Mouse (Mus musculus) 3134 (cell line): ENCODE results near the gene Limd1.

Experiments
- DNase-seq: peaks from one replicate; pipeline ENCODE4 v3.0.0-alpha.2; 2011; ENCODE audit warnings: low spot score; ENCODE audit not compliant: insufficient read length; ENCODE audit errors: extremely low read depth

Gene Limd1

GRCm38 (mm10) chr9:123480253-123480921 is 1.9 kb downstream of the Limd1 start:
- no peak for DNase-seq

DNA sequence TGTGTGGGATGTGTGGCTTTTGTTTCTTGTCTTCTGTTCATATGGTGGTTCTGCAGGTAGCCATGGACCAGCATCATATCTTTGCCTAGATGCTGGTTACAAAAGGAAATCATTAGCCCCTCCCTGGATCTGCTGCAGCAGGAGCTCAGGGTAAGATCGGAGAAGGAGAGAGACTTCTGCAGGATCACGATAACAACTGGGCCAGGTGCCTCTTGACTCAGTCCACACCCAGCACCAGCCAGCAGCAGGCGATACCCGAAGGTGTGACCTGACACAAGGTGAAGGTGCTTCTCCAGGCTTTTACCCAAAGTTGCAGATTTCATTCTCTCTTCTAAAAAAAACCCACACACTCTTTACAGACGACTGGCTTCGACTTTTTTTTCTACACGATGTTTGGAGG is 2.6 kb downstream of the Limd1 start:
- no peak for DNase-seq

DNA sequence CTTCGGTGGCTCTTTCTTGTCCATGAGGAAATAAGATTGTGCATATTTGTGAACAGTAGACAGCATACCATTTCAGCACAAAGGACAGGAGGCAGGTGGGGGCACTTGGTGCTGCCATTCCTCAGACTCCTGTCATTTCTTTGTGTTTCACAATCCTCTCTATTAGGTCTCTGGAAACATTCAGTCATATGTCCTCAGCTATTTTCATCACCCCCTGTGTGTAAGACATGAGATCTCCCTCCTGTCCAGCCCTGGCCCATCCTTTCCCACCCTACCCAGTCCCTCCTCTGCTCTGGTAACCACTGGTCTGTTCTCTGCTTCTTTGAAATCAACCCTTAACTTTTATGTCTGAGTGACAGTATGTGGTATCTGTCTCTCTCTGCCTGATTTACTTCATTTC is 5.1 kb downstream of the Limd1 start:
- DNase-seq = no peak

GRCm38 (mm10) chr9:123484830-123485229 is 6.3 kb downstream of the Limd1 start:
- no peak for DNase-seq

- DNase-seq = no peak
Measured at GRCm38 (mm10) chr9:123485561-123485960, 7.1 kb downstream of the Limd1 start.

DNA sequence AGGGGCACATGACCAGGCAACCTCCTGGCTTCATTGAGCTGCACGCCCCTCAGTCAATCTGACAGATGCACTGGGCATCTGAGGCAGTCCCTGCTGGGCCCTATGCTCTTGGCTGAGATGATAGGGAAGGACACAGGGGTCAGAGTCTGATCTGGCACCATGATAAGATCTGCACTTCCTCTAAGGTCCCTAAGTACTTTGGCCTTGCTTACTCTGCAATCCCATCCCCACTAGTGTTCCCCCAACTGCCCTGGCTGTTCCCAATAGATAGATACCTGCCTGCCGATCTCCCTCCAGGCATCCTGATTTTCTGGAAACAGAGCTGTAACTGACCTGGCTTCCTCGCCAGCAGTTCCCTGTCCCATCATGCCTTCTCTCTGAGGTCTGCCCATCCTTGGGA is 8.1 kb downstream of the Limd1 start:
- no peak for DNase-seq

GRCm38 (mm10) chr9:123489073-123489472 is 10.6 kb downstream of the Limd1 start:
- no peak for DNase-seq

GRCm38 (mm10) chr9:123489727-123490343 is 11.3 kb downstream of the Limd1 start:
- DNase-seq = no peak

GRCm38 (mm10) chr9:123490930-123491329 is 12.4 kb downstream of the Limd1 start:
- no peak for DNase-seq

DNA sequence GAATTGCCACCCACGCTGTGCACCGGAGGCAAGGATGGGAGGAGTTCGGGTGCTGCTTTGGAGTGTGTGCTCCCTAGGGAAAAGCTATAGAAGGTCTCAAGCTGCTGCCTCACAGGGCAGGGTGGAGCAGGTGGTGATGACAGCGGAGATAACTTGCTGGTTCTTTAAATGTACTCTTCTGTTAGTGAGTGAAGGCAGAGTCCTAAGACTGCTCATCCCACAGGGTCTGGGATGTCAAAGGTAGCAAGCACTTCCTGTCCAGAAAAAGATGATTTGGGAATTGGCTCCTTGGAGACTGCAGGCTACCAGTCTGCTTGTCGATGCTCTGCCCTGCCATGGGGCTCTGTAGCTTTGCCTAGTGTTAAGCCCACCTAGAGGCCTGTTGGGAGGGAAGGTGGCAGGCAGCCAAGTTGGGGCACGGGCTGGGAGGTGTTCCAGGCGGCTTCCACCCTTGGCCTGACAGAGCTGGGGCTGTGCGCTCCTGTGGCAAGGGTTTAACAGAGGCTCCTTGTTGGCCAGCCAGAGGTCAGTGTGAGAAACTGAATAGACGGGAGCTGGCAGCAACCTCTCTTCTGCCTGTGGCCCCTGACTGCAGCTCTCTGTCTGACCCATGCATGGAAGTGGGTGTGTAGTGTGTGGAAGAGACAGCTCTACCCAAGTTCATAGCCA is 13.5 kb downstream of the Limd1 start:
- no peak for DNase-seq

- DNase-seq = no peak
Measured at GRCm38 (mm10) chr9:123496665-123497064, 18.2 kb downstream of the Limd1 start.

DNA sequence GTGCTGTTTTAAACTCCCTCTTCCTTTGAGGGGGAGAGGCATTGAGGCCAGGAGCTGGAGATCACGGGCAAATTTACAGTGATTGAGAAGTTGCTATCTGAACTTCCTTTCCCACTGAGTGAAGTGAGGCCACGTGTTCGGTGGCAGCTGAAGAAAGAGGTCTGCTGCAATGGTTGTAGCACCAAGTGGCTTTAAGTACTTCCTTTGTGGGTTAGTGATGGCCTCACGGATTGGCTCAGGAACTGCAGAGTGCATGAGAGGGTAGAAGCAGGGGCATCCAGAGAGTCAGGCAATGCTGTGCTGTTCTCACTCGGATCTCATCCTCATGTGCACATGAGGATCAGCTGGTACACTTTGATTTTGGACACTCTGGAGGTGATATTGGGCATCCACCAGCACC is 19.4 kb downstream of the Limd1 start:
- no peak for DNase-seq

DNA sequence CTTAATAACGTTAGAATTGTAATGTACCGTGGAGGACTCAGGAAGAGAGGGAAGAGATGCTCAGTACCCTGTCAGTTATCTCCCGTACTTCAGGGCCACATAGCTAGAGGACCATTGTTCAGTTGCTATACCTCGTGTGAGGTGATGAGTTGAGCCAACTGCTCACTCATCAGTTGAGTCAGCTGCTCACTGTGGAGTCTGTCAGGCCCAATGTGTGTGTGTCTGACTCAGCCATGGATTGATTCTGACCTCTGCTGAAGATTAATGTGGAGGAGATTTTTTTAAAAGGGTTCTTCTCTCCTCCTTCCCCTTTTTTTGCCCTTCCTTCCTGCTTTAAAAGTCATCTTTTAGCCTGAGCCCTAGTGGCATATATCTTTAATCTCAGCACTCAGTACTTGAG is 22.0 kb downstream of the Limd1 start:
- no peak for DNase-seq

- no peak for DNase-seq
Measured at GRCm38 (mm10) chr9:123503171-123503834, 24.8 kb downstream of the Limd1 start.

DNA sequence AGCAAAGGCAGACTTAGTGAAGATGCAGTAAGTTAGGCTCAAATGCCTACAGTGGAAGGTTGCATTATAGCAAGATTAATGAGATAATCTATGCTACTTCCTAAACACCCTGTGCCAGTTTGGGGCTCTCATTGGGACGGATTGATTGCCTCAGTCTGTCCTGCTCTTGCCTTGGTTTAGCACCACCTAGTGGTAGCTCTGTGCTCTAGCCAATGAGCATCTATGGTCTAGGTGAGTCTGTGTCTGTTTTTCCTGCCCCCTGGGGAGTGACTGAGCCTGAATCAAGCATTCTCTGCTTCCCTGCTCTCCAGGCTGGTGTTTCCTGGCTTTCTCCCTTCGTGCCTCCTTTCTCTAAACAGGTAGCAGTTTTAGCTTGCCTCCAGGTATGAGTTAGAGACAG is 25.8 kb downstream of the Limd1 start:
- DNase-seq = no peak

DNA sequence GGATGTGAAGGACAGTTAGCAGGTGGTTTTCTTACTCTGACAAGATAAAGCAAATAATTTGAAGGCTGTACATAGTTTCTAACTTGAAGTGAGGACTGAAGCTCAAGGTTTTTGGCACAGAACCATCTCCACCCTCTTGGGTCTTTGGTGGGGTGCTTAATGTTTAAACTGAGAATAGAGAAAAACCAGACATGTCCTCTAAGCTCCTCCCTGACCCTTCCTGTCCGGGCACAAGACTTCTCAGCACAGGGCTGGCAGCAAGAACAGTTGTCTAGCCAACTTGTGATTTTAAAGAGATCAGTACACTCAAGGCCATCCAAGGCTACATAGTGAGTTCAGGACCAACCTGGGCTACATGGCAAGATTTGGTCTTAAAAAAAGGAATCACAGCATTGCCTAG is 27.1 kb downstream of the Limd1 start:
- no peak for DNase-seq

GRCm38 (mm10) chr9:123506270-123507146 is 28.0 kb downstream of the Limd1 start:
- DNase-seq = no peak

- DNase-seq = no peak
Measured at GRCm38 (mm10) chr9:123507380-123507779, 28.9 kb downstream of the Limd1 start.

GRCm38 (mm10) chr9:123508986-123509385 is 30.5 kb downstream of the Limd1 start:
- no peak for DNase-seq
